Mouse (Mus musculus): ENCODE measurements around the gene Ctdnep1. TPM values are rescaled to one million over a fixed set of nuclear protein-coding genes. Genes with fewer than 3 reads are reported as not detected.

Gene Ctdnep1
- 114 TPM for total RNA-seq (2023)

DNA sequence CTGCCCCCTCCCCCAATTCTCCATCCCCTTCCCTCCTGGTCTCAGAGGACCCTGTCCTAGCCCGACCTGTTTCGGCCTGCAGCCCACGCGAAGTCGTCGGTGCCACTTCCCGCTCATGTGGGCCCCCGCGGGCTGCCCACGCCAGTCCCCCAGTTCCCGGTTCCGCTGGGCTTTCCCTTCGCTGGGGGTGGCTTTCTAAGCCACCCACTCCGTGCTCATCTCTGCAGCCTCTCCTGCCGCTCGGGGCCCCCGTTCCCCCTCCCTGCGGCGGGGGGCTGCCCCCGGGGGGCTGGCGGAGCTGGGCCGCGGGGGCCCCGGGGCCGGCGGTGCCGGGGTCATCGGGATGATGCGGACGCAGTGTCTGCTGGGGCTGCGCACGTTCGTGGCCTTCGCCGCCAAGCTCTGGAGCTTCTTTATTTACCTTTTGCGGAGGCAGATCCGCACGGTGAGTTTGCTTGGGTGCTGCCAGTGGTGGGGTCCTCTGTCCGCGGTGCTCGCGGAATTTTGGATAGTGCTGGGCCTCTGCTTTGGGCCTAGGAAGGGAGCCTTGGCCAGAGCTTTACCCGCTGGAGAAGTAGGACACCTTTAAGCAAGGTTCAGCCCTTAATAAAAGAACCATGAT, at the start of gene Ctdnep1:
TSS of gene Ctdnep1 (plus strand) at position 16 of the 622 bp plus-strand sequence.

DNA sequence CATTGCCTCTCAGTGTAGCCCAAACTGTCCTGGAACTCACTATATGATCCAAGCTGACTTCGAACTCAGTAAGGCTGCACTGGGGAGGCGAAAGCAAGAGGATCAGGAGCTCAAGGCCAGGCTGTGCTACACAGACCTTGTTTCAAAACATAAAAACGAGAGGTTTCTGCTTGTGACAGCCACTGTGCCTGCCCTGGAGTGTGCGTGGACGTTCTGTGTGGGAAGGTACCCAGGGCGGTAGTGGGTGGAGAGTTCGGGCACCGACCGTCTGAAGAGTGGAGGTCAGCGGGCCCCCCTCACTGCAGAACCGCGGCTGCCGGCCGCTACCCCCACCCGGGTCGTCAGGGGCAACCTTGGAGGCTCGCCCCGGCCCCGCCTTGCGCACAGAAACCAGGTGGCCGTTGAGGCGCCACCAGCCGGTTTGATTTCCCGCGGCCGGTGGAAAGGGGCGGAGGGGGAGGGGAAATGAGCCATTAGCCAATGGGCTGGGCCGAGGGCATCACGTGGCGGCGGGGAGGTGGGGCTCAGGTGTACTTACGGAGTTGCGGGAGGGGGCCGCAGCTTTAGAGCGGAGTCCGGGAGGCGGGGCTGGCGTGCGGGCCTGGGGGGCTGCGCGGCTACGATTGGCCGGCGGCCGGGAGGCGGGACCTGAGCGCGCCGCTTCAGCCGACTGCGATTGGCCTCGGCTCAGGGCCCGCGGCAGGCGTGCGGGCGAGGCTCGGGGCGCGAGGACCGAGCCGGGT, 45.6 kb upstream of the Ctdnep1 start, which contains the start of gene Ybx2:
TSS of gene Ybx2 (plus strand) at position 660 of the 743 bp plus-strand sequence.

DNA sequence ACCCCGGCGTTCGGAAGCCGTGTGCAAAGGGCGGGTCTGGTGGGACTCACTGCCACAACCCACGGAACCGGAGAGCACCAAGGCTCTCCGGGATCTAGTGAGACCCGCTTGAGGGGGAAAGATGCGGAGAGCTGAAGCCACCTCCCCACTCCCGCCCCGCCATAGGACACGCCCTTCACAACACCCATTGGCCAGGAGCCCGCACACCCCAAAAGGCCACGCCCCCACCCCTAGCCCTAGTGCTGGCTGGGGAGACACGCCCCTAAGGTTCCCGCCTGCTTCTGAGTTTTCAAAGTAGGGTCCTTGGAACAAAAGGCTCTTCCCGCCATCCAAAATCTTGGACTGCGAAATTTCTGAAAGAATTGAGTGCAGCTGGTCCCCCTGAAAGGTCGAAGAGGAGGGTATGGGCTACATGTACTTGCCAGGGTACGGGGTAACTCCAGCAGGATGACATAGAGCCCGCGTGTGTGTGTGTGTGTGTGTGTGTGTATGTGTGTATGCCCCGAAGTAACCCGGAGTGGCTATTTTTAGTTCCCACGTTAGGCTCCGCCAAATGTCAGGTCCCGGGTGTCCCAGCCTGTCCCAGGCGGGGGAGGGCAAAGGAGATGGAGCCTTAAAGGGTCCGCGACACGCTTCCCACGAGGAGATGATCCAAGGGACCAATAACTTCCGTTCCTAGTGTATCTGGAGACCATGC, 32.7 kb upstream of the Ctdnep1 start, which contains the start of gene Slc2a4:
TSS of gene Slc2a4 (minus strand) at position 123 of the 697 bp plus-strand sequence.

DNA sequence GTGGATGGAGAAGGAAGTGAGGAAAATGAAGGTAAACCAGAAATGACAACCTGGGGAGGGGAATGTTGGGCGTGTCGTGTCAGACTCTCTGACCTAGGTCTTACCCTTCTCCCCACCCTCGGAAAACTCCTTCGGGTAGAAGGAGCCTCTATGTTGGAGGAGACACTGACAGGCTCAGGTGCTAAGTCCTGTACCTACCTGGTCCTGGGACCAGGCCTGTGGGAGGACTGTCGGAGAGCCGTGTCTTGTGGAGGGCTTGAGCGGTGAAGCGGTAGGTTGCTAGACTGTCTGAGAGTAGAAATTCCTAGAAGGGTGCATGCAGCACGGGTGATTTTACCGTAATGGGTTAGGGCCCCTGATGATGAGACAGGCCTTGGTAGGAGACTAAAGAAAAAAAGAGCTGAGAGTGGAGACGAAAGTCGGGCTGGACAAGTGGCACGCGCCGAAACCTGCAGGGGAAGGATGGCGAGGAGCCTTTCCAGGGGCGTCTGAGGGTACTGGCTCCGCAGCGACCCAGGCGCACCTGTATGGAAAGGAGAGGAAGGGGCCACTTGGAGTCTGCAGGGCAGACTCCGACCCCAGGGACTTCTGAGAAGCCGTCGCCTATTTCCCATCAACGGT, 16.2 kb upstream of the Ctdnep1 start, which contains the start of gene Cldn7:
TSS of gene Cldn7 (plus strand) at position 130 of the 621 bp plus-strand sequence.

DNA sequence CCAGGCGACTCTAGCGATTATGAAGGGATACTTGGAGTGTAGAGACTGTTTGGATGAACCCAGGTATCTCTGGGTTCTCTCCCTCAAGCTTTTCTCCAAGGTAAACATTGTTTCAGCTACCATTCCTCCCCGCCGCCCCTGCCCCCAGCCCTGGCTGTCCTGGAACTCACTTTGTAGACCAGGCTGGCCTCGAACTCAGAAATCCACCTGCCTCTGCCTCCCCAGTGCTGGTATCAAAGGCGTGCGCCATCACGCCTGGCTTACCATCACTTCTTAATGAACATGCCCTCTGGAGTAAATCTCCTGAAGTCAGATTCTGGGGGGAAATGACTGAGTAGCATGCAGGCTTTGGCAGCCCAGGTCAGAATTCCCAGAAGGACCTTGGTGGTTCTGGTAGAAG, 1.3 kb downstream of the Ctdnep1 start, which contains the start of gene Elp5:
TSS of gene Elp5 (minus strand) at position 293 of the 400 bp plus-strand sequence.

DNA sequence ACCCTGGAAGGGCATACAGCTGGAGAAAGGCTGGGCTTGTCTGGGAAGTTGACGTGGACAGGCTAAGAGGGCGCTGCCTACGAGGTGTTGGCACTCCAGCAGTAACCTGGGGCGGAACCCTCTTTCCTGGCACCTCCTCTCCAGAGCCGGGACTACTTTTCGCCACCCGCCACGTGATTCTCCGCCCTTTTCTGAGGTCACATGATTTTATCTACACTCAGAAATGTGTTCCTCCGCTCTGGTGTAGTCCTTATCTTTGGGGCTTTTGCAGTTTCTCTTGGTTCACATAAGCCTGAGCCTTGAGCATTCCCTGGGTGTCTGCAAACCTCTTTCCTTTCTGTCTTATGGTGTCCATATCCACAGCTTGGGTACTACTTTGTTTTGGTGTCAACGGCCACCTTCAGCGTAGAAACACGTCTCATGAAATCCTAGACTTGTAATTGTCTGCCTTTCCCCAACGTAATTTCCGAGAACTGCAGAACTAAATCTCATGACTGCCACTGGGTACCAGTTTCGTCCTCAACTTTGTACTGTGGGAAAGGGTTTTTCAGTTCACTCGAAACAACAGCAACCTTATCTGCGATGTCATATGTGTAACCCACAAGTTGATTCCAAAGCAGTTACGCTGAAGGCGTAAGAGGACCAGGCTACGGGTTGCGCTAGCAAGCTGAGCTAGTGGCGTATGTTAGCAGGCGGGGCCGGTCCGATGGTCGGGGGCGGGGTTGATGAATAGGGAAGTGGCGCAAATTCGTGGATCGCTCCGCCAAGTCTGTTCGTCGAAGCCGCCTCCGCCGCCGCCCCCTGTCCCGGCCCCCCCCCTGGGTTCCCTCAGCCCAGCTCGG, 10.1 kb downstream of the Ctdnep1 start, which contains the start of gene Gabarap:
TSS of gene Gabarap (plus strand) at position 294 of the 842 bp plus-strand sequence.

DNA sequence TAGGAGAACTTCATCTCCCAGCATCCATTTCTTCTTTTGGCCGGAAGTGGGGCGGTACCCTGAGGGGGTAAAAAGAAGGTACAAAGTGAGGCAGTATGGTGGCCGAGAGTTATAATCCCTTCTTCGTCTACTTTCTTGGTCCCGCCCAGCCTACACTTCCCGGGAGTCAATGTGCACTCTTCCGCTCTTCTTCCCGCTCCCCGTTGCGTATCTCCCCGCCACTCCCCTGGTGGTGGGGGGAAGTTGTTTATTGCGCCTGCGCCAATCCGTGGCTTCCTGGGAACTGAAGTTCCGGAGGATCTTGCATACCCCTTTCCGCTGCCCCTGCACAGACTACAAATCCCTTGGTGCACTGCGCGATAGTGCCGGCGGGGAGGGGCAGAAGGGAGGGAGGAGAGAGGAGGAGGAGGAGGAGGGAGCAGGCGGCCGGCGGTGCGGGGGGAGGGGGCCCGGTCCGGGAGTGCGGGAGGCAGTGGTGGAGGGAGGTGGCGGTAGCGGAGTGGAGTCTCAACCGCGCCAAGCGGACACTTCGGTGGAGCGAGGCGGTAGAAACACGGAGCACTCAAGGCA, 14.5 kb downstream of the Ctdnep1 start, which contains the start of gene Phf23:
TSS of gene Phf23 (plus strand) at position 387 of the 570 bp plus-strand sequence.

DNA sequence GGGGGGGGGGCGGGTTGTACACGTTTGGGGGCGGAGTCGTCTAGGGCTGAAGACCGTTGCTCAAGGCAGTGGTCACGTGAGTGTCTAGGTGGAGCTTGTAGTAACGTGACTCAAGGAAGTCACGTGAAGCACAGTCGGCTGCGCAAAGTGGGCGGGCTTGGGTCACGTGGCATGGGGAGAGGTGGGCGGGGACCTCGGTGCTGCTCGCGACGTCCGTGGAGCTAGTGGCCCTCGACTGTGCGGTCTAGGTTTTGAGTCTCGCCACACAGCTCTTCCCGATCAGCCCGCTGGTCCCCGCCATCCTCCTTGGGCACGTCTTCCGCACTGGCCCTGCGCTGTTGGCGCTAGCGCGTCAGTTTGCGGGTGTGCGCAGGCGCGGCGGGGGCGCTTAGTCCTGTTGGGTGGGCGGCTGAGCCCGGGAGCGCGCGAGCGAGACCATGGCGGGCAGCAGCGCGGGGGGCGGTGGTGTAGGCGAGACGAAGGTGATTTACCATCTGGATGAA, 19.5 kb downstream of the Ctdnep1 start, which contains the start of gene Dvl2:
TSS of gene Dvl2 (plus strand) at position 200 of the 503 bp plus-strand sequence.

DNA sequence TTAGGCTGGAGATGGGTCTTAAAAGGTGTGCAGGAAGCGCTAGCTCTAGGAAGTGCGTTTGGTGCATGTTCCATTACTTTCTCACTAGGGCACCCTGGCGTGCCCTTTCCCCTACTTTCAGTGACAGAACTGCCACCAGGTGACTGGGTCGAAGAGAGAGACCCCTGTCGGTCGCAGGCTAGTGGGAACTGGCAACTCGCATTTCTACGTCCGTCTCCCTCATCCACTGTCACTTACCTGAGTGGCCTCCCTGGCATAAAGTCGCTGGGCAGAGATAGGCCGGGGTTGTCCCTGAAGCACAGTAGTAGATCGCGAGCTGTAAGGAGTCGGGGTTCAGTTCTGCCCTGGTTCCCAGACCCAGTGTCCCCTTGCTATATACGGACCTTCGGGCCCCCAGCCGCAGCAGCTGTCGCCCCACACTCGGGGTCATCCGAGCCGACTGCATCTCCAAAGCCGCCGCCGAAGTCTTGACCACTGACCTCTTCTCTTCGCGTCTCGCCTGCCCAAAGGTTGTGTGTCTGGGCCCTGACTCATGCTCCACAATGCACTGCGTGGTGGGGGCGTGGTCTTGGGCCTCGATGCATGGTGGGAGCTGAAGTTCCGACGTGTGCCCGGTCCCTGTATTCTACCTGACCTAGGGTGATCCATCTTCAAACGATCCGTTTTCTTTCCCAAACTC, 34.1 kb downstream of the Ctdnep1 start, which contains the start of gene Acadvl:
TSS of gene Acadvl (minus strand) at position 532 of the 679 bp plus-strand sequence.

DNA sequence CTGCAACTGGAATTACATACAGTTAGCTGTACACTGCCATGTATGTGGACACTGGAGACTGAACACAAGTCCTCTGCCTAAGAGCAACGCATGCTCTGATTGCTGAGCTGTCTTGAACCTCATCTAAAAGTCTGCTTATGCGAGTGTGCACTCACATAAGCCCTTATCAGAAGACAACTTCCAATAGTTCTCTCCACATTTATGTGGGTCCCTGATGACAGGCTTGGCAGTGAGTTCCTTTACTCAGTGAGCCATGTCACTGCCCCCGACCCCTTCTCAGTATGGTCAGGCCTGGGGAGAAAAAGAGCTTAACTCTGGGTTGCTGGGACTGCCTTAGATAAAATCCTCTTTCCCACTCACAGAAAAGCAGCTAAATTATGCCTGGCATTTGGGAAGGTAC, 35.7 kb downstream of the Ctdnep1 start, which contains the start of gene Dlg4:
TSS of gene Dlg4 (plus strand) at position 274 of the 400 bp plus-strand sequence.

Other genes with a start within 250 kb of the Ctdnep1 start
- gene Polr2a, start 222.5 kb upstream of the Ctdnep1 start, total RNA-seq (2023): 188 TPM
- gene Slc35g3, start 219.2 kb upstream of the Ctdnep1 start, total RNA-seq (2023): not detected
- gene Zbtb4, start 215.2 kb upstream of the Ctdnep1 start, total RNA-seq (2023): 52.4 TPM
- 3.1 TPM for gene Chrnb1, start 185.2 kb upstream of the Ctdnep1 start, total RNA-seq (2023)
- not detected for gene Fgf11, start 179.3 kb upstream of the Ctdnep1 start, total RNA-seq (2023)
- gene Tmem102, start 175.5 kb upstream of the Ctdnep1 start, total RNA-seq (2023): not detected
- gene Gm39566, start 165.9 kb upstream of the Ctdnep1 start, total RNA-seq (2023): not detected
- not detected for gene Spem2, start 162.7 kb upstream of the Ctdnep1 start, total RNA-seq (2023)
- gene Spem1, start 159.0 kb upstream of the Ctdnep1 start, total RNA-seq (2023): not detected
- gene Nlgn2, start 143.4 kb upstream of the Ctdnep1 start, total RNA-seq (2023): 0.49 TPM
- gene Tmem256, start 142.6 kb upstream of the Ctdnep1 start, total RNA-seq (2023): 20.8 TPM
- 18.2 TPM for gene Plscr3, start 134.8 kb upstream of the Ctdnep1 start, total RNA-seq (2023)
- not detected for gene Tnk1, start 122.4 kb upstream of the Ctdnep1 start, total RNA-seq (2023)
- gene Tmem95, start 103.1 kb upstream of the Ctdnep1 start, total RNA-seq (2023): not detected
- 1.0 TPM for gene Kctd11, start 99.8 kb upstream of the Ctdnep1 start, total RNA-seq (2023)
- 435 TPM for gene Acap1, start 85.6 kb upstream of the Ctdnep1 start, total RNA-seq (2023)
- gene 2810408A11Rik, start 80.2 kb upstream of the Ctdnep1 start, total RNA-seq (2023): 2.8 TPM
- 44.9 TPM for gene Neurl4, start 80.1 kb upstream of the Ctdnep1 start, total RNA-seq (2023)
- 145 TPM for gene Gps2, start 67.3 kb upstream of the Ctdnep1 start, total RNA-seq (2023)
- gene Eif5a, start 59.2 kb upstream of the Ctdnep1 start, total RNA-seq (2023): 317 TPM
- gene Ybx2, start 45.4 kb upstream of the Ctdnep1 start, total RNA-seq (2023): not detected
- gene Slc2a4, start 33.0 kb upstream of the Ctdnep1 start, total RNA-seq (2023): not detected
- gene Cldn7, start 16.4 kb upstream of the Ctdnep1 start, total RNA-seq (2023): not detected
- gene Elp5, start 1.4 kb downstream of the Ctdnep1 start, total RNA-seq (2023): 36.4 TPM
- 172 TPM for gene Gabarap, start 10.0 kb downstream of the Ctdnep1 start, total RNA-seq (2023)
- 55.3 TPM for gene Phf23, start 14.6 kb downstream of the Ctdnep1 start, total RNA-seq (2023)
- gene Dvl2, start 19.4 kb downstream of the Ctdnep1 start, total RNA-seq (2023): 47.2 TPM
- gene Acadvl, start 34.3 kb downstream of the Ctdnep1 start, total RNA-seq (2023): 46.3 TPM
- 27.8 TPM for gene Dlg4, start 35.8 kb downstream of the Ctdnep1 start, total RNA-seq (2023)
- gene Asgr1, start 72.9 kb downstream of the Ctdnep1 start, total RNA-seq (2023): not detected
- not detected for gene Asgr2, start 111.5 kb downstream of the Ctdnep1 start, total RNA-seq (2023)
- gene Mgl2, start 149.2 kb downstream of the Ctdnep1 start, total RNA-seq (2023): not detected
- gene Clec10a, start 175.0 kb downstream of the Ctdnep1 start, total RNA-seq (2023): not detected
- not detected for gene Slc16a11, start 231.6 kb downstream of the Ctdnep1 start, total RNA-seq (2023)
- gene Slc16a13, start 239.9 kb downstream of the Ctdnep1 start, total RNA-seq (2023): 2.5 TPM
- 0.15 TPM for gene Bcl6b, start 248.6 kb downstream of the Ctdnep1 start, total RNA-seq (2023)

All from CD8-positive naive resting alpha-beta T cell, adult 57 days (primary cell).